Mouse (Mus musculus) natural killer cell, adult 2 months (primary cell): ENCODE measurements around the gene Cox17.
A peak's percentile ranks its signal among the peaks of the same experiment; 100 is the strongest.

Experiments used
- DNase-seq, 2 experiments: peaks; one replicate each; pipeline ENCODE4 v3.0.0; 2022; ENCODE audit warnings: low spot score in 2 of 2

The Cox17 gene

GRCm38 (mm10) chr16:38371705-38372296 is 25.0 kb downstream of the Cox17 start:
- DNase-seq, result no peak

GRCm38 (mm10) chr16:38372876-38373275 is 26.1 kb downstream of the Cox17 start:
- no peak for DNase-seq

- DNase-seq, result no peak
These were observed 26.6 kb downstream of the Cox17 start for GRCm38 (mm10) chr16:38373439-38373838.

GRCm38 (mm10) chr16:38373941-38374340 is 27.1 kb downstream of the Cox17 start:
- DNase-seq, result no peak

GRCm38 (mm10) chr16:38374379-38375140 is 27.8 kb downstream of the Cox17 start:
- DNase-seq, result no peak

GRCm38 (mm10) chr16:38375182-38375581 is 28.4 kb downstream of the Cox17 start:
- no peak for DNase-seq

- peak; percentile 43 to 45 for DNase-seq
These were observed 29.5 kb downstream of the Cox17 start for GRCm38 (mm10) chr16:38376163-38376840.

GRCm38 (mm10) chr16:38376841-38377249 is 30.1 kb downstream of the Cox17 start:
- DNase-seq, result no peak

GRCm38 (mm10) chr16:38377546-38377945 is 30.8 kb downstream of the Cox17 start:
- DNase-seq, result no peak

GRCm38 (mm10) chr16:38378591-38378990 is 31.8 kb downstream of the Cox17 start:
- DNase-seq, result no peak

- DNase-seq, result no peak
These were observed 32.3 kb downstream of the Cox17 start for GRCm38 (mm10) chr16:38379088-38379487.

- no peak for DNase-seq
These were observed 32.7 kb downstream of the Cox17 start for GRCm38 (mm10) chr16:38379493-38379892.

GRCm38 (mm10) chr16:38379926-38380325 is 33.1 kb downstream of the Cox17 start:
- DNase-seq, result no peak

- no peak for DNase-seq
These were observed 36.9 kb downstream of the Cox17 start for GRCm38 (mm10) chr16:38383683-38384082.

- DNase-seq, result no peak
These were observed 38.4 kb downstream of the Cox17 start for GRCm38 (mm10) chr16:38385184-38385634.

- no peak for DNase-seq
These were observed 38.9 kb downstream of the Cox17 start for GRCm38 (mm10) chr16:38385700-38386099.

GRCm38 (mm10) chr16:38387389-38387788 is 40.6 kb downstream of the Cox17 start:
- no peak for DNase-seq

GRCm38 (mm10) chr16:38388757-38389156 is 42.0 kb downstream of the Cox17 start:
- DNase-seq, result no peak

GRCm38 (mm10) chr16:38389284-38389893 is 42.6 kb downstream of the Cox17 start:
- DNase-seq, result no peak

GRCm38 (mm10) chr16:38390322-38390721 is 43.5 kb downstream of the Cox17 start:
- DNase-seq, result no peak

GRCm38 (mm10) chr16:38392126-38392894 is 45.5 kb downstream of the Cox17 start:
- DNase-seq, result no peak
